Mouse (Mus musculus) kidney, embryonic 15.5 days (tissue): ENCODE measurements around the gene Arhgef2. TPM values are rescaled to one million over a fixed set of nuclear protein-coding genes. Genes with fewer than 3 reads are reported as not detected.

ENCODE experiments used
- ATAC-seq: fragments of 200-750 bp; cut with Nextera tagmentation; replicated peaks from 2 replicates; pipeline ENCODE4 v1.8.0; 2017; ENCODE audit warnings: moderate TSS enrichment; ENCODE audit not compliant: low FRiP score
- H3K27ac ChIP-seq: fragments of 300-500 bp; sonication (generic); 2 replicates; pipeline ENCODE4 v1.5.1; 2015; ENCODE audit warnings: mild to moderate bottlenecking, inconsistent platforms
- H3K27me3 ChIP-seq: fragments of 300-500 bp; sonication (generic); 2 replicates; pipeline ENCODE4 v1.6.1; 2015; ENCODE audit warnings: inconsistent platforms
- H3K36me3 ChIP-seq: fragments of 300-500 bp; sonication (generic); 2 replicates; pipeline ENCODE4 v1.6.1; 2015; ENCODE audit warnings: inconsistent platforms
- H3K4me1 ChIP-seq: fragments of 300-500 bp; sonication (generic); 2 replicates; pipeline ENCODE4 v1.6.1; 2015; ENCODE audit warnings: inconsistent platforms
- H3K4me2 ChIP-seq: fragments of 300-500 bp; sonication (generic); 2 replicates; pipeline ENCODE4 v1.6.1; 2015; ENCODE audit warnings: moderate library complexity, mild to moderate bottlenecking, inconsistent platforms
- H3K4me3 ChIP-seq: fragments of 300-500 bp; sonication (generic); replicated peaks from 2 replicates; pipeline ENCODE4 v1.5.1; 2015; ENCODE audit warnings: mild to moderate bottlenecking, inconsistent platforms
- H3K9ac ChIP-seq: fragments of 300-500 bp; sonication (generic); 2 replicates; pipeline ENCODE4 v1.6.1; 2015; ENCODE audit warnings: mild to moderate bottlenecking, inconsistent platforms
- H3K9me3 ChIP-seq: fragments of 300-500 bp; sonication (generic); replicated peaks from 2 replicates; pipeline ENCODE4 v1.6.1; 2016; ENCODE audit warnings: inconsistent platforms
- WGBS: fragments of 180-500 bp; shearing (Covaris S2); methylation state at CpG from one replicate; pipeline ENCODE4 v1.1.7; 2015; ENCODE audit warnings: mixed read lengths; 5-methylcytosine and 5-hydroxymethylcytosine counted together
- polyA plus RNA-seq: library from polyadenylated mRNA; unstranded; fragments of >200 nt; fragmentation: Nextera tagmentation; extraction: Ambion mirVana; gene quantifications from 2 replicates; pipeline ENCODE4 v1.2.1, GENCODE M21; 2015

The Arhgef2 gene
- polyA plus RNA-seq, 1 experiment from 2014 or later: 104 TPM

DNA sequence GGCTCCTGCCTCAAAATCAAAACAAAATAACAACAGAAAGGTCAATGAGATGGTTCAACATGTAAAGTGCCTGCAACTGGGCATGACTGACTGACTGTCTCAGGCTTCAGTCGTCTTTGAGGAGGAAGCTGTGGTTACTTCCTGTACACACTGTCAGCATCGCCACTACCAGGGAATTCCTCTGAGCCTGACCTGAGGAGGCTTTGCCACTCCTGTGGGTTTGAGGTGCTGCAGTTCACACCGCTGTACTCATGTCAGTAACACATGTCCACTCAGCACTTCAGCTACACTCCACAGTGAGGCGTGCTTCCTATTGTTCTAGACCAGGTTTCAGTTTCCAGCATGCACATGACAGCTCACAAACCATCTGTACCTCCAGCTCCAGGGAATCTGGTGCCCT lies 58.3 kb downstream of the Arhgef2 start:
- Histone ChIP-seq H3K9ac (no peak overlapping the region), H3K9me3 (no peaks in the 10 kb centered on the region), H3K27me3 (no peaks in the 10 kb centered on the region), H3K36me3 (no peaks in the 10 kb centered on the region), H3K4me2 (no peak overlapping the region), H3K4me3 (no peak overlapping the region), H3K4me1 (no peaks in the 10 kb centered on the region), H3K27ac (no peak overlapping the region)
- 72% methylated on average over 4 of the region's 4 CpGs for WGBS
- ATAC-seq: no peak

- Histone ChIP-seq H3K9me3 (no peaks in the 10 kb centered on the region), H3K9ac (0 out of 2 replicates have a peak overlapping the region, but pooled peaks have one; percentile 34), H3K4me3 (peak overlapping the region; percentile 35), H3K36me3 (no peaks in the 10 kb centered on the region), H3K4me1 (peaks cover 3% of the 10 kb centered on the region; the same call in 1 of the 2 replicates), H3K27ac (no peak overlapping the region), H3K4me2 (peak overlapping the region; percentile 66), H3K27me3 (no peaks in the 10 kb centered on the region)
- peak; percentile 60; the same call in 1 of the 2 replicates for ATAC-seq
- WGBS: 10% methylated on average over 11 of the region's 11 CpGs
Measured at GRCm38 (mm10) chr3:88677399-88677798, 71.6 kb downstream of the Arhgef2 start.

DNA sequence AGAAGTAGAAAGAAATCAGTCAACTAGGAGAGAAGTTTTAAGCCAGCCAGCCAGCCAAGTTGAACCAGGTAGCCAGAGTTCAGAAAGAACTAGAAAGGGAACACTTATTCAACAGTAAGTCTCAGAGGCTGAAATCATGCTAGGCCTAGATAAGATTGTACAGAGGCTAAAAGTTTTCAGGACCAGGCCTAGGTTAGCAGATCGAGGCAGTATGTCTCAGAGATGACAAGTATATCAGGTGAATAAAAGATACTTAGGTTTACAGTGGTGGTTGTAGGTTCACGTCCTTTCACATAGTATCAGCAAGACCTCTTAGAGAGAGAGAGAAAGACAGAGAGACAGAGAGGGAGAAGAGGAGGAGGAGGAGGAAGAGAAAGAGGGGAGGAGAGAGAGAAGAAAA lies 78.0 kb downstream of the Arhgef2 start:
- Histone ChIP-seq H3K27me3 (no peaks in the 10 kb centered on the region), H3K36me3 (peaks cover 16% of the 10 kb centered on the region), H3K9ac (no peak overlapping the region), H3K9me3 (no peaks in the 10 kb centered on the region), H3K4me3 (no peak overlapping the region), H3K4me2 (no peak overlapping the region), H3K27ac (no peak overlapping the region), H3K4me1 (peaks cover 21% of the 10 kb centered on the region)
- ATAC-seq: no peak
- 89% methylated on average over 2 of the region's 2 CpGs for WGBS

- Histone ChIP-seq H3K27ac (peak overlapping the region; percentile 97), H3K9ac (peak overlapping the region; percentile 57; the same call in 1 of the 2 replicates), H3K4me3 (peak overlapping the region; percentile 87), H3K9me3 (no peaks in the 10 kb centered on the region), H3K4me1 (peaks cover 21% of the 10 kb centered on the region), H3K36me3 (peaks cover 22% of the 10 kb centered on the region), H3K27me3 (no peaks in the 10 kb centered on the region), H3K4me2 (peak overlapping the region; percentile 62)
- no peak for ATAC-seq
- WGBS: 64% methylated on average over 8 of the region's 8 CpGs
Measured at GRCm38 (mm10) chr3:88684236-88684979, 78.6 kb downstream of the Arhgef2 start.

GRCm38 (mm10) chr3:88684980-88685941 lies 79.5 kb downstream of the Arhgef2 start, which contains the start of gene Khdc4:
Gene Khdc4, plus strand, starts transcription at chr3:88685803.
- peak within 1 kb of the TSS; percentile 98 for H3K27ac ChIP-seq
- H3K4me2 ChIP-seq: peak within 1 kb of the TSS; percentile 85
- peak within 1 kb of the TSS; percentile 91 for H3K9ac ChIP-seq
- H3K27me3 ChIP-seq: no peaks in the 10 kb centered on the region
- WGBS: under 1% methylated on average over 47 of the region's 47 CpGs
- H3K36me3 ChIP-seq: peaks cover 30% of the 10 kb centered on the region
- ATAC-seq: peak; percentile 99
- no peaks in the 10 kb centered on the region for H3K9me3 ChIP-seq
- peak within 1 kb of the TSS; percentile 87 for H3K4me3 ChIP-seq
- peaks cover 21% of the 10 kb centered on the region for H3K4me1 ChIP-seq

- Histone ChIP-seq H3K4me1 (peaks cover 21% of the 10 kb centered on the region), H3K9me3 (no peaks in the 10 kb centered on the region), H3K27ac (peak overlapping the region; percentile 98), H3K9ac (peak overlapping the region; percentile 91), H3K36me3 (peaks cover 38% of the 10 kb centered on the region), H3K27me3 (no peaks in the 10 kb centered on the region), H3K4me3 (peak overlapping the region; percentile 87), H3K4me2 (peak overlapping the region; percentile 85)
- ATAC-seq: peak; percentile 71
- WGBS: 0% methylated on average over 45 of the region's 45 CpGs
Measured at GRCm38 (mm10) chr3:88685958-88686451, 80.2 kb downstream of the Arhgef2 start.

DNA sequence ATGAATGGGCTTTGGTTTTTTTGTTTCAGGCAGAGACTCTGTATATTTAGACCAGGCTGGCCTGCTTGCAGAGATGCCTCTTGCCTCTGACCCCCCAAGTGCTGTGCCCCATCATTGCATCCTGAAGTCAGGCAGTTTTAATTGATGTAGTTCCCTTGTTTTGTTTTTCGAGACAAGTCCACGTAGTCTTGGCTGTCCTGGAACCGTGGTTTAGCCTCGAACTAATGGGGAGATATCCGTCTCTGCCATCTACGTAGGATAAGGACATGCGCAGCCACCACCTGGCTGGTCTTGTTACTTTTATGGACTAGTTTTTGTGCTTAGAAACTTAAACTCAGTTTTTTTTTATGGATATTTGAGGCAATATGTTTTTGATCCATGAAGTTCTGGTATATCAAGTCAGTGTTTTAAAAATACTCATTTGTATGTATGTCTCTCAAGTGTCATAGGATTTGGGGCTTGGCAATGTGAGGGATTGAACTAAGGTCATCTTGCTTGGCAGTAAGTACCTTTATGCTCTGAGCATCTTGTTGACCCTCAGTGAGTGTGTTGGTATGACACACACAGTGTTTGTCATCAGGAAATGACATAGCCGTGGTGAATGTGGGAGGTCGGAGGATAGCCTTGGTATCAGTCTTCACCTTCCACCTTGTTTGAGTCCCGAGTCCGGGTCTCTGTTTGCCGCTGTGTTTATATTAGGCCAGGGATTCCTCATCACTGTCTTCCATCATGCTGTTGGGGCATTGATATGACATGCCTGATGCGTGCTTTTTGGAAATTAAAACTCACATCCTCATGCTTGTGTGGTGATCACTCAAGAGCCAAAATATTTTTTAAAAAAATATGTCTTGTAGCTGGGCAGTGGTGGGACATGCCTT lies 81.2 kb downstream of the Arhgef2 start:
- Histone ChIP-seq H3K36me3 (peaks cover 47% of the 10 kb centered on the region), H3K27ac (peak overlapping the region; percentile 98; the same call in 1 of the 2 replicates), H3K4me1 (peaks cover 21% of the 10 kb centered on the region), H3K4me2 (peak overlapping the region; percentile 85), H3K9me3 (no peaks in the 10 kb centered on the region), H3K9ac (peak overlapping the region; percentile 91), H3K27me3 (no peaks in the 10 kb centered on the region), H3K4me3 (peak overlapping the region; percentile 87)
- ATAC-seq: no peak
- 33% methylated on average over 13 of the region's 13 CpGs for WGBS

DNA sequence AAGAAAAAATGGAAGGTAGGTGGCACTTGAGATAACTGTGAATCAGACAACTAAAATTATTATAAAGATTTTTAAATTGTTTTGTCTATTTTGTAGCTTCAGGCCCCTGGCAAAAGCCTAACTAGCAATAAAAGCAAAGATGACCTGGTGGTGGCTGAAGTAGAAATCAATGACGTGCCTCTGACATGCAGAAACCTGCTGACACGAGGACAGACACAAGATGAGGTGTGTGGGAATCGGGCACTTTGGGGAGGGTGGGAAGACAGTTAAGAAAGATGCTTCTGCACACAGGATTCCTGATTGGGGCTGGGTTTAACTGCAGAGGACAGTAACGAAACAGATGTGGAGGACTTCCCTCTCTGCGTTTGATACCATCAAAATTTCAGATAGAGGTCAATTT lies 83.3 kb downstream of the Arhgef2 start:
- peaks cover 21% of the 10 kb centered on the region for H3K4me1 ChIP-seq
- WGBS: 88% methylated on average over 5 of the region's 5 CpGs

GRCm38 (mm10) chr3:88695545-88695944 lies 89.8 kb downstream of the Arhgef2 start:
- no peaks in the 10 kb centered on the region for H3K9me3 ChIP-seq

More for the DNA sequence above, 83.3 kb downstream of the Arhgef2 start:
- H3K36me3 ChIP-seq: peaks cover 67% of the 10 kb centered on the region
- H3K27ac ChIP-seq: no peak overlapping the region
- no peak for ATAC-seq
- H3K4me3 ChIP-seq: no peak overlapping the region
- no peaks in the 10 kb centered on the region for H3K27me3 ChIP-seq
- H3K4me2 ChIP-seq: no peak overlapping the region
- no peak overlapping the region for H3K9ac ChIP-seq
- H3K9me3 ChIP-seq: no peaks in the 10 kb centered on the region

More at GRCm38 (mm10) chr3:88695545-88695944, 89.8 kb downstream of the Arhgef2 start:
- H3K4me2 ChIP-seq: no peak overlapping the region
- no peak overlapping the region for H3K9ac ChIP-seq
- no peaks in the 10 kb centered on the region for H3K27me3 ChIP-seq
- ATAC-seq: no peak
- H3K27ac ChIP-seq: no peak overlapping the region
- no peak overlapping the region for H3K4me3 ChIP-seq
- peaks cover 99% of the 10 kb centered on the region for H3K36me3 ChIP-seq
- H3K4me1 ChIP-seq: no peaks in the 10 kb centered on the region
